Mouse (Mus musculus): ENCODE data around the gene Cep70. TPM values are rescaled to one million over a fixed set of nuclear protein-coding genes. Genes with fewer than 3 reads are reported as not detected.

Cep70 gene
- polyA plus RNA-seq, 1 experiment from 2014 or later: 79.4 TPM

- no peaks in the 10 kb centered on the region for H3K36me3 ChIP-seq
- 87% methylated on average over 7 of the region's 7 CpGs for WGBS
- no peaks in the 10 kb centered on the region for H3K9me3 ChIP-seq
- no peak overlapping the region for H3K27ac ChIP-seq
- peaks cover 7% of the 10 kb centered on the region for H3K4me1 ChIP-seq (replicated peaks)
- no peak overlapping the region for H3K4me3 ChIP-seq (replicated peaks)
- no peak overlapping the region for H3K4me2 ChIP-seq (replicated peaks)
- H3K27me3 ChIP-seq: no peaks in the 10 kb centered on the region
- ATAC-seq: no peak
- no peak overlapping the region for H3K9ac ChIP-seq (replicated peaks)
Observed at GRCm38 (mm10) chr9:99325208-99325929, 82.2 kb downstream of the Cep70 start.

- Histone ChIP-seq H3K27ac (no peak overlapping the region), H3K9me3 (no peaks in the 10 kb centered on the region), H3K36me3 (no peaks in the 10 kb centered on the region), H3K9ac (replicated peaks) (no peak overlapping the region), H3K4me2 (replicated peaks) (no peak overlapping the region), H3K4me1 (replicated peaks) (peaks cover 7% of the 10 kb centered on the region), H3K27me3 (no peaks in the 10 kb centered on the region), H3K4me3 (replicated peaks) (no peak overlapping the region)
- 88% methylated on average over 4 of the region's 4 CpGs for WGBS
- ATAC-seq: no peak
Observed at GRCm38 (mm10) chr9:99325961-99326360, 82.8 kb downstream of the Cep70 start.

- ATAC-seq: no peak
- Histone ChIP-seq H3K36me3 (no peaks in the 10 kb centered on the region), H3K4me2 (replicated peaks) (no peak overlapping the region), H3K27me3 (no peaks in the 10 kb centered on the region), H3K27ac (no peak overlapping the region), H3K4me3 (replicated peaks) (no peak overlapping the region), H3K9ac (replicated peaks) (no peak overlapping the region), H3K9me3 (no peaks in the 10 kb centered on the region), H3K4me1 (replicated peaks) (peaks cover 7% of the 10 kb centered on the region)
- 45% methylated on average over 4 of the region's 4 CpGs for WGBS
Observed at GRCm38 (mm10) chr9:99326881-99327280, 83.7 kb downstream of the Cep70 start.

GRCm38 (mm10) chr9:99336538-99336937, 93.4 kb downstream of the Cep70 start:
- WGBS: 94% methylated on average over 4 of the region's 4 CpGs
- H3K27me3 ChIP-seq: no peaks in the 10 kb centered on the region
- ATAC-seq: no peak
- H3K9me3 ChIP-seq: no peaks in the 10 kb centered on the region
- no peaks in the 10 kb centered on the region for H3K36me3 ChIP-seq
- no peaks in the 10 kb centered on the region for H3K4me1 ChIP-seq (replicated peaks)
- no peak overlapping the region for H3K4me3 ChIP-seq (replicated peaks)
- no peak overlapping the region for H3K9ac ChIP-seq (replicated peaks)
- H3K27ac ChIP-seq: no peak overlapping the region
- no peak overlapping the region for H3K4me2 ChIP-seq (replicated peaks)

- 100% methylated on average over 1 of the region's 1 CpGs for WGBS
- H3K27ac ChIP-seq: no peak overlapping the region
- H3K36me3 ChIP-seq: no peaks in the 10 kb centered on the region
- H3K4me3 ChIP-seq (replicated peaks): no peak overlapping the region
- H3K4me1 ChIP-seq (replicated peaks): no peaks in the 10 kb centered on the region
- H3K9me3 ChIP-seq: no peaks in the 10 kb centered on the region
- no peaks in the 10 kb centered on the region for H3K27me3 ChIP-seq
- no peak overlapping the region for H3K9ac ChIP-seq (replicated peaks)
- no peak overlapping the region for H3K4me2 ChIP-seq (replicated peaks)
- no peak for ATAC-seq
Observed at GRCm38 (mm10) chr9:99338293-99338692, 95.1 kb downstream of the Cep70 start.

- WGBS: 88% methylated on average over 1 of the region's 1 CpGs
Observed at GRCm38 (mm10) chr9:99339182-99339581, 96.0 kb downstream of the Cep70 start.

GRCm38 (mm10) chr9:99340126-99340525, 97.0 kb downstream of the Cep70 start:
- WGBS: 77% methylated on average over 12 of the region's 12 CpGs
- Histone ChIP-seq H3K36me3 (no peaks in the 10 kb centered on the region), H3K27me3 (no peaks in the 10 kb centered on the region), H3K4me1 (replicated peaks) (peaks cover under 1% of the 10 kb centered on the region; the same call in 1 of the 2 replicates), H3K9me3 (no peaks in the 10 kb centered on the region), H3K4me3 (replicated peaks) (no peak overlapping the region), H3K9ac (replicated peaks) (no peak overlapping the region), H3K27ac (no peak overlapping the region), H3K4me2 (replicated peaks) (no peak overlapping the region)
- ATAC-seq: no peak

More at GRCm38 (mm10) chr9:99339182-99339581, 96.0 kb downstream of the Cep70 start:
- H3K27me3 ChIP-seq: no peaks in the 10 kb centered on the region
- no peak overlapping the region for H3K9ac ChIP-seq (replicated peaks)
- H3K9me3 ChIP-seq: no peaks in the 10 kb centered on the region
- no peaks in the 10 kb centered on the region for H3K4me1 ChIP-seq (replicated peaks)
- no peaks in the 10 kb centered on the region for H3K36me3 ChIP-seq
- ATAC-seq: no peak
- H3K4me3 ChIP-seq (replicated peaks): no peak overlapping the region
- no peak overlapping the region for H3K27ac ChIP-seq
- no peak overlapping the region for H3K4me2 ChIP-seq (replicated peaks)

GRCm38 (mm10) chr9:99341600-99341999, 98.4 kb downstream of the Cep70 start:
- no peaks in the 10 kb centered on the region for H3K9me3 ChIP-seq
- H3K4me1 ChIP-seq (replicated peaks): peaks cover 4% of the 10 kb centered on the region; the same call in 1 of the 2 replicates
- no peak overlapping the region for H3K4me2 ChIP-seq (replicated peaks)
- no peak overlapping the region for H3K4me3 ChIP-seq (replicated peaks)
- ATAC-seq: no peak
- H3K36me3 ChIP-seq: no peaks in the 10 kb centered on the region
- no peak overlapping the region for H3K27ac ChIP-seq
- no peak overlapping the region for H3K9ac ChIP-seq (replicated peaks)
- H3K27me3 ChIP-seq: no peaks in the 10 kb centered on the region
- 87% methylated on average over 3 of the region's 3 CpGs for WGBS

- Histone ChIP-seq H3K27ac (no peak overlapping the region), H3K4me3 (replicated peaks) (no peak overlapping the region), H3K4me1 (replicated peaks) (peaks cover 4% of the 10 kb centered on the region; the same call in 1 of the 2 replicates), H3K9ac (replicated peaks) (no peak overlapping the region), H3K36me3 (no peaks in the 10 kb centered on the region), H3K4me2 (replicated peaks) (no peak overlapping the region), H3K27me3 (no peaks in the 10 kb centered on the region), H3K9me3 (no peaks in the 10 kb centered on the region)
- peak; percentile 89 for ATAC-seq
- WGBS: 40% methylated on average over 4 of the region's 4 CpGs
Observed at GRCm38 (mm10) chr9:99345351-99345792, 102.2 kb downstream of the Cep70 start.

Other genes starting within 250 kb of the Cep70 start
- gene Gm1123, start 207.7 kb upstream of the Cep70 start, polyA plus RNA-seq (2015; fragmentation: Nextera tagmentation; extraction: Ambion mirVana): 0.09 and 0.26 TPM in 2 replicates
- 3.1 and 3.9 TPM in 2 replicates for gene Pik3cb, start 102.7 kb upstream of the Cep70 start, polyA plus RNA-seq (2015; fragmentation: Nextera tagmentation; extraction: Ambion mirVana)
- not detected in 2 replicates for gene Faiml, start 6.1 kb upstream of the Cep70 start, polyA plus RNA-seq (2015; fragmentation: Nextera tagmentation; extraction: Ambion mirVana)
- 0.30 and 0.46 TPM in 2 replicates for gene Esyt3, start 115.2 kb downstream of the Cep70 start, polyA plus RNA-seq (2015; fragmentation: Nextera tagmentation; extraction: Ambion mirVana)
- 43.8 and 46.0 TPM in 2 replicates for gene Mras, start 194.0 kb downstream of the Cep70 start, polyA plus RNA-seq (2015; fragmentation: Nextera tagmentation; extraction: Ambion mirVana)
- gene Nme9, start 208.1 kb downstream of the Cep70 start, polyA plus RNA-seq (2015; fragmentation: Nextera tagmentation; extraction: Ambion mirVana): 0.55 TPM in 1 of 2 replicates, not detected in the other

Data from midbrain, embryonic 13.5 days (tissue).